Mouse (Mus musculus) kidney, embryonic 14.5 days (tissue): Measurements from ENCODE around the gene Dmc1. TPM values are rescaled to one million over a fixed set of nuclear protein-coding genes. Genes with fewer than 3 reads are reported as not detected.

Source experiments
- ATAC-seq: fragments of 200-750 bp; cut with Nextera tagmentation; 2 replicates; pipeline ENCODE4 v1.8.0; 2017; ENCODE audit warnings: moderate number of reproducible peaks, mild to moderate bottlenecking, moderate TSS enrichment, moderate library complexity; ENCODE audit not compliant: low FRiP score, low TSS enrichment
- H3K27ac ChIP-seq: fragments of 300-500 bp; sonication (generic); 2 replicates; pipeline ENCODE4 v1.5.1; 2014; ENCODE audit warnings: low read depth, mild to moderate bottlenecking, low read length, moderate library complexity, mixed read lengths
- H3K27me3 ChIP-seq: fragments of 300-500 bp; sonication (generic); 2 replicates; pipeline ENCODE4 v1.6.1; 2014; ENCODE audit warnings: mild to moderate bottlenecking, low read length; ENCODE audit not compliant: control insufficient read depth, insufficient read depth
- H3K36me3 ChIP-seq: fragments of 300-500 bp; sonication (generic); 2 replicates; pipeline ENCODE4 v1.6.1; 2014; ENCODE audit warnings: low read length, mixed read lengths; ENCODE audit not compliant: control insufficient read depth, insufficient read depth
- H3K4me1 ChIP-seq: fragments of 300-500 bp; sonication (generic); 2 replicates; pipeline ENCODE4 v1.6.1; 2014; ENCODE audit warnings: low read length, mixed read lengths; ENCODE audit not compliant: control insufficient read depth, insufficient read depth
- H3K4me2 ChIP-seq: fragments of 300-500 bp; sonication (generic); replicated peaks from 2 replicates; pipeline ENCODE4 v1.6.1; 2014; ENCODE audit warnings: low read depth, mild to moderate bottlenecking, low read length
- H3K4me3 ChIP-seq: fragments of 300-500 bp; sonication (generic); 2 replicates; pipeline ENCODE4 v1.5.1; 2014; ENCODE audit warnings: mild to moderate bottlenecking, low read length
- H3K9ac ChIP-seq: fragments of 300-500 bp; sonication (generic); 2 replicates; pipeline ENCODE4 v1.6.1; 2014; ENCODE audit warnings: low read depth, mild to moderate bottlenecking, low read length, moderate library complexity
- H3K9me3 ChIP-seq: fragments of 300-500 bp; sonication (generic); 2 replicates; pipeline ENCODE4 v1.6.1; 2016; ENCODE audit warnings: low read length; ENCODE audit not compliant: control insufficient read depth
- WGBS: fragments of 180-500 bp; shearing (Covaris S2); extraction: QIAGEN DNeasy Blood & Tissue Kit; methylation state at CpG from one replicate; pipeline ENCODE4 v1.1.7; 2014; 5-methylcytosine and 5-hydroxymethylcytosine counted together
- polyA plus RNA-seq: library from polyadenylated mRNA; unstranded; fragments of >200 nt; fragmentation: Nextera tagmentation; extraction: Ambion mirVana; gene quantifications from 2 replicates; pipeline ENCODE4 v1.2.1, GENCODE M21; 2014

Dmc1 gene
- polyA plus RNA-seq, 1 experiment from 2014 or later, result 1.4 TPM

GRCm38 (mm10) chr15:79598715-79599114 lies 6.2 kb downstream of the Dmc1 start:
- Histone ChIP-seq H3K27me3 (no peaks in the 10 kb centered on the region), H3K4me2 (no peak overlapping the region), H3K4me3 (no peak overlapping the region), H3K9me3 (no peaks in the 10 kb centered on the region), H3K27ac (no peak overlapping the region), H3K4me1 (no peaks in the 10 kb centered on the region), H3K36me3 (no peaks in the 10 kb centered on the region), H3K9ac (no peak overlapping the region)
- WGBS, result 97% methylated on average over 1 of the region's 1 CpGs
- no peak for ATAC-seq

DNA sequence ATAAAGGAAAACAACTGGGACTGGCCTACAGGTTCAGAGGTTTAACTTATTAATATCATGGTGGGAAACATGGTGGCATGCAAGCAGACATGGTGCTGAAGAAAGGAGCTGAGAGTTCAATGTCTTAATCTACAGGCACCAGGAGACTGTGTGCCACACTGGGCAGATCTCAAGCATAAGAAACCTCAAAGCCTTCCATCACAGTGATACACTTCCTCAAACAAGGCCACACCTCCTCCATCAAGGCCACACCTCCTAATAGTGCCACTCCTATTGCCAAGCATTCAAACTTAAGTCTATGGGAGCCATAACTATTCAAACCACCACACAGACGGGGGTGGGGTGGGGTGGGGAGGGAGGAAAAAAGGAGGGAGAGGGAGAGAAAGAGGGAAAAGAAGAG lies 23.3 kb downstream of the Dmc1 start:
- Histone ChIP-seq H3K9ac (no peak overlapping the region), H3K4me1 (no peaks in the 10 kb centered on the region), H3K9me3 (no peaks in the 10 kb centered on the region), H3K4me3 (no peak overlapping the region), H3K27me3 (no peaks in the 10 kb centered on the region), H3K36me3 (no peaks in the 10 kb centered on the region), H3K27ac (no peak overlapping the region), H3K4me2 (no peak overlapping the region)
- WGBS, result 61% methylated on average over 1 of the region's 1 CpGs
- ATAC-seq, result no peak

- no peak overlapping the region for H3K4me3 ChIP-seq
- ATAC-seq, result no peak
- H3K36me3 ChIP-seq, result no peaks in the 10 kb centered on the region
- H3K4me1 ChIP-seq, result no peaks in the 10 kb centered on the region
- 72% methylated on average over 6 of the region's 6 CpGs for whole genome bisulfite sequencing
- no peaks in the 10 kb centered on the region for H3K9me3 ChIP-seq
- H3K27ac ChIP-seq, result no peak overlapping the region
- no peaks in the 10 kb centered on the region for H3K27me3 ChIP-seq
- H3K4me2 ChIP-seq, result no peak overlapping the region
- H3K9ac ChIP-seq, result no peak overlapping the region
Observed at GRCm38 (mm10) chr15:79577671-79578426, 27.1 kb downstream of the Dmc1 start.

- Histone ChIP-seq H3K4me1 (no peaks in the 10 kb centered on the region), H3K36me3 (no peaks in the 10 kb centered on the region), H3K4me2 (no peak overlapping the region), H3K27ac (no peak overlapping the region), H3K4me3 (no peak overlapping the region), H3K9me3 (no peaks in the 10 kb centered on the region), H3K9ac (no peak overlapping the region), H3K27me3 (no peaks in the 10 kb centered on the region)
- WGBS, result 93% methylated on average over 2 of the region's 2 CpGs
- no peak for ATAC-seq
Observed at GRCm38 (mm10) chr15:79576947-79577346, 28.0 kb downstream of the Dmc1 start.

- H3K4me2 ChIP-seq, result no peak overlapping the region
- no peak overlapping the region for H3K4me3 ChIP-seq
- WGBS, result 73% methylated on average over 1 of the region's 1 CpGs
- H3K27ac ChIP-seq, result no peak overlapping the region
- no peaks in the 10 kb centered on the region for H3K36me3 ChIP-seq
- H3K27me3 ChIP-seq, result no peaks in the 10 kb centered on the region
- no peak for ATAC-seq
- H3K9me3 ChIP-seq, result no peaks in the 10 kb centered on the region
- H3K9ac ChIP-seq, result no peak overlapping the region
- H3K4me1 ChIP-seq, result no peaks in the 10 kb centered on the region
Observed at GRCm38 (mm10) chr15:79575543-79576222, 29.2 kb downstream of the Dmc1 start.

- Histone ChIP-seq H3K9me3 (no peaks in the 10 kb centered on the region), H3K27me3 (no peaks in the 10 kb centered on the region), H3K4me1 (no peaks in the 10 kb centered on the region), H3K9ac (no peak overlapping the region), H3K27ac (no peak overlapping the region), H3K36me3 (no peaks in the 10 kb centered on the region), H3K4me3 (no peak overlapping the region), H3K4me2 (no peak overlapping the region)
- no peak for ATAC-seq
- 86% methylated on average over 9 of the region's 9 CpGs for WGBS
Observed at GRCm38 (mm10) chr15:79562417-79562816, 42.5 kb downstream of the Dmc1 start.

- no peaks in the 10 kb centered on the region for H3K27me3 ChIP-seq
- H3K4me2 ChIP-seq, result no peak overlapping the region
- ATAC-seq, result no peak
- H3K9me3 ChIP-seq, result no peaks in the 10 kb centered on the region
- no peak overlapping the region for H3K4me3 ChIP-seq
- no peak overlapping the region for H3K27ac ChIP-seq
- H3K9ac ChIP-seq, result no peak overlapping the region
- no peaks in the 10 kb centered on the region for H3K36me3 ChIP-seq
- WGBS, result 69% methylated on average over 3 of the region's 3 CpGs
- no peaks in the 10 kb centered on the region for H3K4me1 ChIP-seq
Observed at GRCm38 (mm10) chr15:79559649-79560048, 45.3 kb downstream of the Dmc1 start.

DNA sequence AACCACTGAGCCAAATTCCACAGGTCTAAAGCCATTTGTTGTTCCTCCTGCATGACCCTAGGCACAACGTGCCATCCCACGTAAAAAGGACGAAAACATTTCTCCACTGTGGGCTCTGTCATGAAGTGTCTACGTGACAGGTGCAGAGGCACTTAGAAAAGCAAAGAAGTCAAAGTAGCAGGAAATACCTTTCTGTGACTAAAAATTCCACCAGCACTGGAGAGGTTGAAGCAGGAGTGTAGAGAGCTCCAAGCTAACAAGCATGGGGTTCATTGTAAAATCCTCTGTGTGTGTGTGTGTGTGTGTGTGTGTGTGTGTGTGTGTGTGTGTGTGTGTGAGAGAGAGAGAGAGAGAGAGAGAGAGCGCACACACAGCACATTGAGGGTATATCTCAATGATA lies 52.3 kb downstream of the Dmc1 start:
- H3K4me1 ChIP-seq, result no peaks in the 10 kb centered on the region
- no peaks in the 10 kb centered on the region for H3K27me3 ChIP-seq
- H3K9me3 ChIP-seq, result no peaks in the 10 kb centered on the region
- no peak overlapping the region for H3K9ac ChIP-seq
- no peak overlapping the region for H3K4me2 ChIP-seq
- no peak overlapping the region for H3K4me3 ChIP-seq
- H3K27ac ChIP-seq, result no peak overlapping the region
- ATAC-seq, result no peak
- no peaks in the 10 kb centered on the region for H3K36me3 ChIP-seq
- 70% methylated on average over 5 of the region's 5 CpGs for WGBS

DNA sequence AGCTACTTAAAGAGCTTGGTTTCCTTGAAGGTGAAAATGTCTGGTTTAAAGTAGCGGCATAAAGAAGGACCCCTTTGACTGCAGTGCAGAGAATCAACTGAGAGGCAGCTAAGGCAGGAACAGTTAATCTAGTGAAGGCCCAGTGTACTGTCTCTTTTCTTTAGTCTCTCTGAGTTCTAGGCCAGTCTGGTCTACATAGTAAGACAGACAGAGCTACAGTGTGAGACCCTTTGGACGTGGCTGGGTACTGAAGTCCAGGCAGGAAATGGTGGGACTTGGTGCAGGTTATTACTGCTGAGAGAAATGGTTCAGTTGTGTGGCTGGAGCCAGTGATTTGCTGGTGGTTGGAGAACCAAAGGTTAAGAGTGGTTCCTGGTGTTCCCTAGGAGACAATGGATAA lies 56.7 kb downstream of the Dmc1 start:
- Histone ChIP-seq H3K4me3 (no peak overlapping the region), H3K36me3 (peaks cover 14% of the 10 kb centered on the region), H3K4me2 (no peak overlapping the region), H3K9ac (no peak overlapping the region), H3K9me3 (no peaks in the 10 kb centered on the region), H3K27ac (no peak overlapping the region), H3K4me1 (peaks cover 17% of the 10 kb centered on the region), H3K27me3 (no peaks in the 10 kb centered on the region)
- ATAC-seq, result no peak
- 97% methylated on average over 2 of the region's 2 CpGs for WGBS
